Mouse (Mus musculus): ENCODE data around the gene Fign. TPM values are rescaled to one million over a fixed set of nuclear protein-coding genes. Genes with fewer than 3 reads are reported as not detected.

Fign gene
- total RNA-seq, 1 experiment = 0.98 TPM

- DNase-seq (ENCODE audit: low read depth, low spot score) = no peak
- no peak for TF ChIP-seq ZC3H11A (IDR thresholded peaks at IDR 0.05; ENCODE audit: borderline replicate concordance, low read depth, low read length)
- TF ChIP-seq HCFC1 (IDR thresholded peaks at IDR 0.05; ENCODE audit: borderline replicate concordance, insufficient read depth, low read length) = no peak
- TF ChIP-seq ZNF384 (IDR thresholded peaks at IDR 0.05; ENCODE audit: low read depth, low read length) = no peak
- TF ChIP-seq MAFK (IDR thresholded peaks at IDR 0.05; ENCODE audit: insufficient read depth, low read depth, low read length) = no peak
- no peak for TF ChIP-seq CHD2 (IDR thresholded peaks at IDR 0.05; ENCODE audit: low read depth, low read length)
- no peak overlapping the region for H3K9ac ChIP-seq (ENCODE audit: insufficient read depth, low read depth, low read length, poor library complexity, severe bottlenecking)
- no peaks in the 10 kb centered on the region for H3K4me1 ChIP-seq (ENCODE audit: control insufficient read depth in 2 of 2, insufficient read depth in 2 of 2, low read length in 2 of 2, poor library complexity in 1 of 2)
- H3K36me3 ChIP-seq (ENCODE audit: control insufficient read depth, insufficient read depth, low read length, poor library complexity, severe bottlenecking) = no peaks in the 10 kb centered on the region
- H3K27ac ChIP-seq (ENCODE audit: insufficient read depth, low read depth, low read length, poor library complexity, severe bottlenecking) = no peak overlapping the region
- H3K9me3 ChIP-seq (ENCODE audit: control insufficient read depth, insufficient read depth, low read depth, low read length) = no peaks in the 10 kb centered on the region
- H3K4me3 ChIP-seq (ENCODE audit: insufficient read depth in 1 of 2, low read depth in 1 of 2, low read length in 2 of 2, poor library complexity in 1 of 2, severe bottlenecking in 1 of 2) = no peak overlapping the region
- in situ Hi-C loops (cut with MboI; ENCODE audit: low sequenced_read_pairs in 2 of 2, unreplicated experiment in 2 of 2) = no loop called here
Measured at GRCm38 (mm10) chr2:64059477-64059876, 38.4 kb downstream of the Fign start.

- DNase-seq (ENCODE audit: low read depth, low spot score) = no peak
- in situ Hi-C loops (cut with MboI; ENCODE audit: low sequenced_read_pairs in 2 of 2, unreplicated experiment in 2 of 2) = no loop called here
- no peak overlapping the region for H3K9ac ChIP-seq (ENCODE audit: insufficient read depth, low read depth, low read length, poor library complexity, severe bottlenecking)
- H3K4me1 ChIP-seq (ENCODE audit: control insufficient read depth in 2 of 2, insufficient read depth in 2 of 2, low read length in 2 of 2, poor library complexity in 1 of 2) = no peaks in the 10 kb centered on the region
- no peaks in the 10 kb centered on the region for H3K36me3 ChIP-seq (ENCODE audit: control insufficient read depth, insufficient read depth, low read length, poor library complexity, severe bottlenecking)
- no peak overlapping the region for H3K27ac ChIP-seq (ENCODE audit: insufficient read depth, low read depth, low read length, poor library complexity, severe bottlenecking)
- H3K9me3 ChIP-seq (ENCODE audit: control insufficient read depth, insufficient read depth, low read depth, low read length) = no peaks in the 10 kb centered on the region
- no peak for TF ChIP-seq HCFC1 (IDR thresholded peaks at IDR 0.05; ENCODE audit: borderline replicate concordance, insufficient read depth, low read length)
- no peak for TF ChIP-seq ZNF384 (IDR thresholded peaks at IDR 0.05; ENCODE audit: low read depth, low read length)
- no peak for TF ChIP-seq ZC3H11A (IDR thresholded peaks at IDR 0.05; ENCODE audit: borderline replicate concordance, low read depth, low read length)
- no peak overlapping the region for H3K4me3 ChIP-seq (ENCODE audit: insufficient read depth in 1 of 2, low read depth in 1 of 2, low read length in 2 of 2, poor library complexity in 1 of 2, severe bottlenecking in 1 of 2)
Measured at GRCm38 (mm10) chr2:64048142-64048541, 49.7 kb downstream of the Fign start.

- Histone ChIP-seq H3K4me3 (ENCODE audit: insufficient read depth in 1 of 2, low read depth in 1 of 2, low read length in 2 of 2, poor library complexity in 1 of 2, severe bottlenecking in 1 of 2) (no peak overlapping the region), H3K9ac (ENCODE audit: insufficient read depth, low read depth, low read length, poor library complexity, severe bottlenecking) (no peak overlapping the region), H3K27ac (ENCODE audit: insufficient read depth, low read depth, low read length, poor library complexity, severe bottlenecking) (no peak overlapping the region), H3K9me3 (ENCODE audit: control insufficient read depth, insufficient read depth, low read depth, low read length) (no peaks in the 10 kb centered on the region), H3K36me3 (ENCODE audit: control insufficient read depth, insufficient read depth, low read length, poor library complexity, severe bottlenecking) (no peaks in the 10 kb centered on the region), H3K4me1 (ENCODE audit: control insufficient read depth in 2 of 2, insufficient read depth in 2 of 2, low read length in 2 of 2, poor library complexity in 1 of 2) (no peaks in the 10 kb centered on the region)
- no peak for DNase-seq (ENCODE audit: low read depth, low spot score)
- TF ChIP-seq ZC3H11A (IDR thresholded peaks at IDR 0.05; ENCODE audit: borderline replicate concordance, low read depth, low read length) (no peak), CHD2 (IDR thresholded peaks at IDR 0.05; ENCODE audit: low read depth, low read length) (no peak), HCFC1 (IDR thresholded peaks at IDR 0.05; ENCODE audit: borderline replicate concordance, insufficient read depth, low read length) (no peak), MAFK (IDR thresholded peaks at IDR 0.05; ENCODE audit: insufficient read depth, low read depth, low read length) (no peak), ZNF384 (IDR thresholded peaks at IDR 0.05; ENCODE audit: low read depth, low read length) (no peak)
- in situ Hi-C loops (cut with MboI; ENCODE audit: low sequenced_read_pairs in 2 of 2, unreplicated experiment in 2 of 2) = no loop called here
Measured at GRCm38 (mm10) chr2:64043099-64043498, 54.7 kb downstream of the Fign start.

- Histone ChIP-seq H3K4me3 (ENCODE audit: insufficient read depth in 1 of 2, low read depth in 1 of 2, low read length in 2 of 2, poor library complexity in 1 of 2, severe bottlenecking in 1 of 2) (no peak overlapping the region), H3K9ac (ENCODE audit: insufficient read depth, low read depth, low read length, poor library complexity, severe bottlenecking) (no peak overlapping the region), H3K9me3 (ENCODE audit: control insufficient read depth, insufficient read depth, low read depth, low read length) (no peaks in the 10 kb centered on the region), H3K27ac (ENCODE audit: insufficient read depth, low read depth, low read length, poor library complexity, severe bottlenecking) (no peak overlapping the region), H3K4me1 (ENCODE audit: control insufficient read depth in 2 of 2, insufficient read depth in 2 of 2, low read length in 2 of 2, poor library complexity in 1 of 2) (no peaks in the 10 kb centered on the region), H3K36me3 (ENCODE audit: control insufficient read depth, insufficient read depth, low read length, poor library complexity, severe bottlenecking) (no peaks in the 10 kb centered on the region)
- in situ Hi-C loops (cut with MboI; ENCODE audit: low sequenced_read_pairs in 2 of 2, unreplicated experiment in 2 of 2) = no loop called here
- TF ChIP-seq HCFC1 (IDR thresholded peaks at IDR 0.05; ENCODE audit: borderline replicate concordance, insufficient read depth, low read length) = no peak
- no peak for DNase-seq (ENCODE audit: low read depth, low spot score)
Measured at GRCm38 (mm10) chr2:64035393-64035792, 62.4 kb downstream of the Fign start.

GRCm38 (mm10) chr2:64033871-64034270, 64.0 kb downstream of the Fign start:
- Histone ChIP-seq H3K4me3 (ENCODE audit: insufficient read depth in 1 of 2, low read depth in 1 of 2, low read length in 2 of 2, poor library complexity in 1 of 2, severe bottlenecking in 1 of 2) (no peak overlapping the region), H3K9ac (ENCODE audit: insufficient read depth, low read depth, low read length, poor library complexity, severe bottlenecking) (no peak overlapping the region), H3K4me1 (ENCODE audit: control insufficient read depth in 2 of 2, insufficient read depth in 2 of 2, low read length in 2 of 2, poor library complexity in 1 of 2) (no peaks in the 10 kb centered on the region), H3K36me3 (ENCODE audit: control insufficient read depth, insufficient read depth, low read length, poor library complexity, severe bottlenecking) (no peaks in the 10 kb centered on the region), H3K27ac (ENCODE audit: insufficient read depth, low read depth, low read length, poor library complexity, severe bottlenecking) (no peak overlapping the region), H3K9me3 (ENCODE audit: control insufficient read depth, insufficient read depth, low read depth, low read length) (no peaks in the 10 kb centered on the region)
- in situ Hi-C loops (cut with MboI; ENCODE audit: low sequenced_read_pairs in 2 of 2, unreplicated experiment in 2 of 2) = no loop called here
- no peak for TF ChIP-seq CHD2 (IDR thresholded peaks at IDR 0.05; ENCODE audit: low read depth, low read length)
- TF ChIP-seq ZNF384 (IDR thresholded peaks at IDR 0.05; ENCODE audit: low read depth, low read length) = no peak
- no peak for TF ChIP-seq HCFC1 (IDR thresholded peaks at IDR 0.05; ENCODE audit: borderline replicate concordance, insufficient read depth, low read length)
- no peak for TF ChIP-seq ZC3H11A (IDR thresholded peaks at IDR 0.05; ENCODE audit: borderline replicate concordance, low read depth, low read length)
- TF ChIP-seq MAFK (IDR thresholded peaks at IDR 0.05; ENCODE audit: insufficient read depth, low read depth, low read length) = no peak
- DNase-seq (ENCODE audit: low read depth, low spot score) = no peak
